Mouse (Mus musculus): ENCODE measurements around the gene Ednra. TPM values are rescaled to one million over a fixed set of nuclear protein-coding genes. Genes with fewer than 3 reads are reported as not detected.

Ednra gene
- polyA plus RNA-seq, 1 experiment, result 1.1 TPM

DNA sequence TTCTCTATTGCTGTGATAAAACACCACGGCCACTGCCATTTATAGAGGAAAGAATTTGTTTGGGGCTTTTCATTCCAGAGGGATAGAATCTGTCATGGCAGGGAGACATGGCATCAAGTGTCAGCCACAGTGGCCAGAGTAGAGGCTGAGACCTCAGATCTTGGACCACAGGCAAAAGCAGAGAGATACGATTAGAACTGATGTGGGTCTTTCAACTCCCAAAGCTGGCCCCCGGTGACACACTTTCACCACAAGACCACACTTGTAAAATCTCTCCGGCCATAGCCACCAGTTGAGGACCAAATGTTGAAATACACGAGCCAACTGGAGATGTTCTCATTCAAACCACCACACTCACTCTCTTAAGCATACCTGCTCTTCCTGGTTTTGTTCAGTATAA is 29.5 kb upstream of the Ednra start:
- no peak overlapping the region for H3ac ChIP-seq (ENCODE audit: control insufficient read depth, insufficient read length)
- no peak for TF ChIP-seq E2F4 (IDR thresholded peaks at IDR 0.05; ENCODE audit: insufficient read depth)
- no peak for TF ChIP-seq POLR2AphosphoS2 (IDR thresholded peaks at IDR 0.05; ENCODE audit: insufficient read length, low read depth)
- TF ChIP-seq SRF (IDR thresholded peaks at IDR 0.05; ENCODE audit: control insufficient read depth, insufficient read length, low read depth), result no peak
- TF ChIP-seq TCF3 (IDR thresholded peaks at IDR 0.05; ENCODE audit: insufficient read length, low read depth), result no peak
- no peak for TF ChIP-seq CEBPB (IDR thresholded peaks at IDR 0.05; ENCODE audit: insufficient read depth, poor library complexity, severe bottlenecking)
- no peak for TF ChIP-seq MYOD1 (IDR thresholded peaks at IDR 0.05; ENCODE audit: control insufficient read depth in 1 of 3, insufficient read length in 2 of 3, low read depth in 2 of 3)
- H3K4me2 ChIP-seq (ENCODE audit: low read depth), result no peak overlapping the region
- no peaks in the 10 kb centered on the region for H3K36me3 ChIP-seq (ENCODE audit: control insufficient read depth, insufficient read depth)
- H3K27me3 ChIP-seq (ENCODE audit: control insufficient read depth, insufficient read depth, insufficient read length), result no peaks in the 10 kb centered on the region
- no peak overlapping the region for H3K4me3 ChIP-seq
- no peaks in the 10 kb centered on the region for H3K79me2 ChIP-seq (ENCODE audit: control insufficient read depth, insufficient read depth)

DNA sequence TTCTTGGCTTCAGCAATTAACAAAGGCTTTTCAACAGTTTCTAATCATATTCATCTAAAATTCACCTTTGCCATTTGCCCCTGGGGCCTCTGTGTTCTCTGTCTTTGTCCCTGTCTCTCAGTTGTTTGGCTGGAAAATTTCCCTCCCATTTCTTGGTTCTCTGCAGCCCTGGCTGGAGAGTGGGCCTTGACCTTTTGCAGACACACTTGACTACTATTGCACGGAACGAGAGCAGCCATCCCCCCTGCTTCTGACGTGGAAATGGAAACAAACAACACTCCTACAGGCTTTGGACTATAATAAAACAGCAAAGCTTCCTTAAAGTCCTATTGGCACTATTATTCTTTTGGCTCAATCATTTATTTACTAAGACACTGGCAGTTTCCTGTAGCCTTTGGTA is 27.8 kb upstream of the Ednra start:
- Histone ChIP-seq H3K4me3 (no peak overlapping the region), H3K4me2 (ENCODE audit: low read depth) (no peak overlapping the region), H3ac (ENCODE audit: control insufficient read depth, insufficient read length) (no peak overlapping the region), H3K36me3 (ENCODE audit: control insufficient read depth, insufficient read depth) (no peaks in the 10 kb centered on the region), H3K79me2 (ENCODE audit: control insufficient read depth, insufficient read depth) (no peaks in the 10 kb centered on the region), H3K27me3 (ENCODE audit: control insufficient read depth, insufficient read depth, insufficient read length) (no peaks in the 10 kb centered on the region)
- no peak for TF ChIP-seq MAX (IDR thresholded peaks at IDR 0.05; ENCODE audit: low read depth)
- TF ChIP-seq USF1 (IDR thresholded peaks at IDR 0.05; ENCODE audit: low read depth), result no peak
- no peak for TF ChIP-seq CEBPB (IDR thresholded peaks at IDR 0.05; ENCODE audit: insufficient read depth, poor library complexity, severe bottlenecking)
- no peak for TF ChIP-seq SRF (IDR thresholded peaks at IDR 0.05; ENCODE audit: control insufficient read depth, insufficient read length, low read depth)
- no peak for TF ChIP-seq REST (IDR thresholded peaks at IDR 0.05; ENCODE audit: insufficient read depth, insufficient read length)
- no peak for TF ChIP-seq TCF12 (IDR thresholded peaks at IDR 0.05; ENCODE audit: insufficient read depth, poor library complexity, severe bottlenecking)
- no peak for TF ChIP-seq TCF3 (IDR thresholded peaks at IDR 0.05; ENCODE audit: insufficient read length, low read depth)
- no peak for TF ChIP-seq POLR2A (IDR thresholded peaks at IDR 0.05; ENCODE audit: insufficient read length, low read depth)
- no peak for TF ChIP-seq POLR2AphosphoS2 (IDR thresholded peaks at IDR 0.05; ENCODE audit: insufficient read length, low read depth)
- TF ChIP-seq E2F4 (IDR thresholded peaks at IDR 0.05; ENCODE audit: insufficient read depth), result no peak
- no peak for TF ChIP-seq MYOD1 (IDR thresholded peaks at IDR 0.05; ENCODE audit: control insufficient read depth in 1 of 3, insufficient read length in 2 of 3, low read depth in 2 of 3)
- no peak for TF ChIP-seq MYOG (IDR thresholded peaks at IDR 0.05; ENCODE audit: control insufficient read depth in 1 of 3, insufficient read depth in 1 of 3, insufficient read length in 2 of 3, low read depth in 2 of 3)

DNA sequence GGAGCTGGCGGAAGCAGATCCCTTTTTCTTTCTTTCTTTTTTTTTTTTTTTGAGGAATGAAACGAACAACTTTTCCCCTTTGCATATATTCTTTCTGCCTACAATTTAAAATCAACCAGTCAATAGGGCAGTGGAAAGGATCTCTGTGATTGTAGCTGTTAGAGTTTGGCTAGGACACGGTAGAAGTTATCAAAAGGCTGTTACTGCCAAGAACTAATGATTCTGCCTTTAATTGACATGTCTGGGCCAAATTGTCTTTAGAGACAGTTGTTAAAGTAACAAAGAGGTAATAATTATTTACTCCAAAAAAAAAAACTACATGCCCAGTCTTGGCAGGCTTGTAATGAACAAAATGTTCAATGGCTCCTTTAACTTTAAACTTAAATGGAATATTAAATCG is 26.1 kb upstream of the Ednra start:
- Histone ChIP-seq H3K36me3 (ENCODE audit: control insufficient read depth, insufficient read depth) (no peaks in the 10 kb centered on the region), H3K4me3 (no peak overlapping the region), H3K4me2 (ENCODE audit: low read depth) (no peak overlapping the region), H3K79me2 (ENCODE audit: control insufficient read depth, insufficient read depth) (no peaks in the 10 kb centered on the region), H3ac (ENCODE audit: control insufficient read depth, insufficient read length) (no peak overlapping the region), H3K27me3 (ENCODE audit: control insufficient read depth, insufficient read depth, insufficient read length) (no peaks in the 10 kb centered on the region)
- TF ChIP-seq REST (IDR thresholded peaks at IDR 0.05; ENCODE audit: insufficient read depth, insufficient read length) (no peak), MYOD1 (IDR thresholded peaks at IDR 0.05; ENCODE audit: control insufficient read depth in 1 of 3, insufficient read length in 2 of 3, low read depth in 2 of 3) (no peak), TCF3 (IDR thresholded peaks at IDR 0.05; ENCODE audit: insufficient read length, low read depth) (no peak), USF1 (IDR thresholded peaks at IDR 0.05; ENCODE audit: low read depth) (no peak), POLR2A (IDR thresholded peaks at IDR 0.05; ENCODE audit: insufficient read length, low read depth) (no peak), E2F4 (IDR thresholded peaks at IDR 0.05; ENCODE audit: insufficient read depth) (no peak), MAX (IDR thresholded peaks at IDR 0.05; ENCODE audit: low read depth) (no peak), CEBPB (IDR thresholded peaks at IDR 0.05; ENCODE audit: insufficient read depth, poor library complexity, severe bottlenecking) (no peak), SRF (IDR thresholded peaks at IDR 0.05; ENCODE audit: control insufficient read depth, insufficient read length, low read depth) (no peak), POLR2AphosphoS2 (IDR thresholded peaks at IDR 0.05; ENCODE audit: insufficient read length, low read depth) (no peak), MYOG (IDR thresholded peaks at IDR 0.05; ENCODE audit: control insufficient read depth in 1 of 3, insufficient read depth in 1 of 3, insufficient read length in 2 of 3, low read depth in 2 of 3) (no peak), TCF12 (IDR thresholded peaks at IDR 0.05; ENCODE audit: insufficient read depth, poor library complexity, severe bottlenecking) (no peak)

DNA sequence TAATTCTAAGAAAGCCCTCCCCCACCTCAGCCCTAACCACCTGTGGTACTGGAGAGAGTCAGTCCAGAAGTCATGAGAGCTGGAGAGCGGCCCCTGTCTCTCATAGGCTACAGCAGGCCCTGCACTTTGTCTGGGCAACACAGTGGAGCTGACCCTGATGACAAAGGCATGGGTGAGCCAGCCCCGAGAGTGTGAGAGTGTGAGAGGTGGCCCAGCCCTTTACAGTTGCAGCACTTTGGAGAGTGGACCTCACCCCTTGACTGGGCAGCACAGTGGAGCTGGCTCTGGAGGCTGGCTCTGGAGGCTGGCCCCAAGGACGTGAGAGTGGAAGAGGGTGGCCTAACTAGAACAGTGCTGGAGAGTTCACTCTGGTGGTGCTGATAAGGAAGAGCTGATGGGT is 20.2 kb upstream of the Ednra start:
- TF ChIP-seq SRF (IDR thresholded peaks at IDR 0.05; ENCODE audit: control insufficient read depth, insufficient read length, low read depth) (no peak), E2F4 (IDR thresholded peaks at IDR 0.05; ENCODE audit: insufficient read depth) (no peak), CEBPB (IDR thresholded peaks at IDR 0.05; ENCODE audit: insufficient read depth, poor library complexity, severe bottlenecking) (no peak), TCF12 (IDR thresholded peaks at IDR 0.05; ENCODE audit: insufficient read depth, poor library complexity, severe bottlenecking) (no peak), POLR2AphosphoS2 (IDR thresholded peaks at IDR 0.05; ENCODE audit: insufficient read length, low read depth) (no peak), POLR2A (IDR thresholded peaks at IDR 0.05; ENCODE audit: insufficient read length, low read depth) (no peak), REST (IDR thresholded peaks at IDR 0.05; ENCODE audit: insufficient read depth, insufficient read length) (no peak), MAX (IDR thresholded peaks at IDR 0.05; ENCODE audit: low read depth) (no peak), TCF3 (IDR thresholded peaks at IDR 0.05; ENCODE audit: insufficient read length, low read depth) (no peak), USF1 (IDR thresholded peaks at IDR 0.05; ENCODE audit: low read depth) (no peak), MYOD1 (IDR thresholded peaks at IDR 0.05; ENCODE audit: control insufficient read depth in 1 of 3, insufficient read length in 2 of 3, low read depth in 2 of 3) (no peak), MYOG (IDR thresholded peaks at IDR 0.05; ENCODE audit: control insufficient read depth in 1 of 3, insufficient read depth in 1 of 3, insufficient read length in 2 of 3, low read depth in 2 of 3) (no peak)

DNA sequence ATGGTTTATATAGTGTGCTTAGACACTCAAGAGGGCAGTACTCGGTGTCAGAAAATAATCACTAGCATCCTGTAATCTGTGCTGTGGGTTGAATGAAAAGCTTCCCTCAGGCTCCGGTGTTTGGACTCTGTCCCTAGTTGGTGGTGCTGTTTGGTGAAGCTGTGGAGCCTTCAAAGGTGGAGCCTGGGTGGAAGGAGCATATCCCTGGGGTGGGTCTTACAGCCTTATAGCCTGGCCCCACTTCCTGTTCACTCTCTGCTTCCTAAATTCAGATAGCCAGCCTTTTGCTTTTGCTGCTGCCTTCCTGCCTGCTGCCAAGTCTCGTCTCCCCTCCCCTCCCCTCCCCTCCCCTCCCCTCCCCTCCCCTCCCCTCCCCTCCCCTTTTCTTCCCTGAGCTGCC is 18.1 kb upstream of the Ednra start:
- no peak for TF ChIP-seq CEBPB (IDR thresholded peaks at IDR 0.05; ENCODE audit: insufficient read depth, poor library complexity, severe bottlenecking)
- TF ChIP-seq TCF3 (IDR thresholded peaks at IDR 0.05; ENCODE audit: insufficient read length, low read depth), result no peak
- TF ChIP-seq MAX (IDR thresholded peaks at IDR 0.05; ENCODE audit: low read depth), result no peak
- no peak for TF ChIP-seq USF1 (IDR thresholded peaks at IDR 0.05; ENCODE audit: low read depth)
- TF ChIP-seq POLR2A (IDR thresholded peaks at IDR 0.05; ENCODE audit: insufficient read length, low read depth), result no peak
- no peak for TF ChIP-seq TCF12 (IDR thresholded peaks at IDR 0.05; ENCODE audit: insufficient read depth, poor library complexity, severe bottlenecking)
- no peak for TF ChIP-seq SRF (IDR thresholded peaks at IDR 0.05; ENCODE audit: control insufficient read depth, insufficient read length, low read depth)
- no peak for TF ChIP-seq E2F4 (IDR thresholded peaks at IDR 0.05; ENCODE audit: insufficient read depth)
- no peak for TF ChIP-seq POLR2AphosphoS2 (IDR thresholded peaks at IDR 0.05; ENCODE audit: insufficient read length, low read depth)
- TF ChIP-seq MYOG (IDR thresholded peaks at IDR 0.05; ENCODE audit: control insufficient read depth in 1 of 3, insufficient read depth in 1 of 3, insufficient read length in 2 of 3, low read depth in 2 of 3), result no peak
- Histone ChIP-seq H3K4me2 (ENCODE audit: low read depth) (no peak overlapping the region), H3K36me3 (ENCODE audit: control insufficient read depth, insufficient read depth) (no peaks in the 10 kb centered on the region), H3K79me2 (ENCODE audit: control insufficient read depth, insufficient read depth) (no peaks in the 10 kb centered on the region), H3K4me3 (no peak overlapping the region), H3K27me3 (ENCODE audit: control insufficient read depth, insufficient read depth, insufficient read length) (no peaks in the 10 kb centered on the region), H3ac (ENCODE audit: control insufficient read depth, insufficient read length) (no peak overlapping the region)

More for the DNA sequence above, 20.2 kb upstream of the Ednra start:
- Histone ChIP-seq H3K27me3 (ENCODE audit: control insufficient read depth, insufficient read depth, insufficient read length) (no peaks in the 10 kb centered on the region), H3K4me3 (no peak overlapping the region), H3K36me3 (ENCODE audit: control insufficient read depth, insufficient read depth) (no peaks in the 10 kb centered on the region), H3K79me2 (ENCODE audit: control insufficient read depth, insufficient read depth) (no peaks in the 10 kb centered on the region), H3ac (ENCODE audit: control insufficient read depth, insufficient read length) (no peak overlapping the region), H3K4me2 (ENCODE audit: low read depth) (no peak overlapping the region)
